Mouse (Mus musculus) embryo, embryonic 10.5 days (tissue): ENCODE data around the gene Pramef6.
"Not testable (repeated sequence)": the region's sequence is repeated elsewhere in the genome, so short reads cannot be mapped to it uniquely, and the experiment has no call there.

Source experiments
- DNase-seq: peaks from one replicate; pipeline ENCODE4 v3.0.0-alpha.2; 2015; ENCODE audit warnings: low spot score

Gene Pramef6

DNA sequence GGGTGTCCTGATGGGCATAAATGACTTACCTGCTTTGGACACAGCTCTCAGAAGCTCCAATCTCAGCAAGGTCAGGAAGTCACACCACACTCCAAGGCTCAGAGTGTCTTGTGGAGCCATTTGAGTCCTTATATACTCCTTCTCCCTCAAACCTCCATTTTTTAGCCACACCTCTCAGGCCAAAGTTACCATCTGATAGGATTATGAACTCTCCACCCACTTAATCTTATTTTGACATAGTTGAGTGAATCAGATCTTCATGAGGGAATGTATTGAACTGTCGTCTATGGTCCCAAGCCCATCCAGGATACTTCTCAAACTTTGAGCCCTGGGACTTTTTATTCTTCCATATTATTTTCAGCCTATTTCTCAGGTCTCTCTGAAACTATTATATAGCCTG lies at the start of gene Pramef6:
Gene Pramef6 (minus strand): TSS at position 101 of the 400 bp plus-strand sequence.
- DNase-seq: not testable (repeated sequence)

DNA sequence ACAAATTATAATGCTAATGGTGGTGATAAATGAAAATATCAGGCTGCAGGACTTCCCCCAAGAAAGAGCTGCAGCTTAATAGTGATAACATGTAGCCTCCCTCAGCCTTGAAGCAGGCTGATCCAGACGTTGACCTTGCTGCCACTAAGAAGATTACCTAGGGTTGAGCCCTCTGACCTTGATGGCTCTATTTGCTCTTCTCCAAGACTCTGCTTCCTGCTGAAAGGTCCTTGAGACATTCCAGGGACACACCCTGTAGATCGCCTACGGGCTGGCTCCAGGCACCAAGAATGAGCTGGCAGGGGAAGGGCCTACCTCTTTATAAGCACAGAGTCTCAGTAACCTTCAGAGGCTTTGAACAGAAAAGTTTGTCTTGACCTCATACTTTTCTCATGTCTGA lies 5.8 kb downstream of the Pramef6 start:
- DNase-seq: not testable (repeated sequence)

DNA sequence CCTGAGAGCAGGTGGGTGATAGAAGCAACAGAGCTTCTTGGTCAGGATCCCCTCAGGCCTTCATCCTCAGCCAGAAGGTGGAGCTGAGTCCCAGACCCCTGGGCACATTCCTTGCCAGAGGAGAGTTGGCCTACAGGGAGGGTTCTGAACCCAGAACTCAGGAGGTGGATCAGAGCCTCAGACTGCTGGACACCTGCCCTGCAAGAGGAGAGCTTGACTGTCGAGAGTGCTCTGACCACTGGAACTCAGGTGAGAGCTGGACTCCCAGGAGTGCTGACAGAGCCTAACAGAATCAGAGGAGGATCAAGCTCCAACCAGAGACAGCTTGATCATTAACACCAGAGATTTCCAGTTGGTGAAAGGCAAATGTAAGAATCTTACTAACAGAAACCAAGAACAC lies 17.8 kb downstream of the Pramef6 start:
- DNase-seq: not testable (repeated sequence)

DNA sequence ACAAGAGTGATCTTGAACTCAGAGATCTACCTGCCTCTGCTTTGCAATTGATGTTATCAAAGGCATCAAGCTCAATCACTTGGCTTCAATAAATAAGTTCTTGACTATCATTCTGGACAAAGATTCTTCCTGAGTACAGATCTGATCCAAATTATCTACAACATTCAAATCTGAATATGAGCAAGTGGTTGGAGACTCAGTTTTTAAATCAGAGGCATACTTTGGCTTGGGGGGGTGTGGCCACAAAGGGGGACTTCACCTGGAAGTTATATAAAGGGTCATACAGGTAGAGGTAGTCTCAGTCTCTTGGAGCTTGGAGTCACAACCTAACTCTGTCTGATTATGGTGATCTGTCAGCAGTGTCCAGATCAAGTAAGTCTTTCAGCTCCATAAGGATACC lies 54.0 kb downstream of the Pramef6 start, which contains the start of gene Gm13103:
Gene Gm13103 (plus strand): TSS at position 301 of the 400 bp plus-strand sequence.
- DNase-seq: not testable (repeated sequence)
